Mouse (Mus musculus) B cell, adult 67 days (primary cell): ENCODE results near the gene Serinc3. TPM values are rescaled to one million over a fixed set of nuclear protein-coding genes. Genes with fewer than 3 reads are reported as not detected.

Source experiments
- total RNA-seq, 2 experiments: library from RNA; stranded (reverse); gene quantifications; 4 replicates each; pipeline ENCODE4 v1.2.4; 2023

Serinc3 gene
- 1,000 to 10,000 TPM; 1,513 to 1,692 TPM for total RNA-seq

DNA sequence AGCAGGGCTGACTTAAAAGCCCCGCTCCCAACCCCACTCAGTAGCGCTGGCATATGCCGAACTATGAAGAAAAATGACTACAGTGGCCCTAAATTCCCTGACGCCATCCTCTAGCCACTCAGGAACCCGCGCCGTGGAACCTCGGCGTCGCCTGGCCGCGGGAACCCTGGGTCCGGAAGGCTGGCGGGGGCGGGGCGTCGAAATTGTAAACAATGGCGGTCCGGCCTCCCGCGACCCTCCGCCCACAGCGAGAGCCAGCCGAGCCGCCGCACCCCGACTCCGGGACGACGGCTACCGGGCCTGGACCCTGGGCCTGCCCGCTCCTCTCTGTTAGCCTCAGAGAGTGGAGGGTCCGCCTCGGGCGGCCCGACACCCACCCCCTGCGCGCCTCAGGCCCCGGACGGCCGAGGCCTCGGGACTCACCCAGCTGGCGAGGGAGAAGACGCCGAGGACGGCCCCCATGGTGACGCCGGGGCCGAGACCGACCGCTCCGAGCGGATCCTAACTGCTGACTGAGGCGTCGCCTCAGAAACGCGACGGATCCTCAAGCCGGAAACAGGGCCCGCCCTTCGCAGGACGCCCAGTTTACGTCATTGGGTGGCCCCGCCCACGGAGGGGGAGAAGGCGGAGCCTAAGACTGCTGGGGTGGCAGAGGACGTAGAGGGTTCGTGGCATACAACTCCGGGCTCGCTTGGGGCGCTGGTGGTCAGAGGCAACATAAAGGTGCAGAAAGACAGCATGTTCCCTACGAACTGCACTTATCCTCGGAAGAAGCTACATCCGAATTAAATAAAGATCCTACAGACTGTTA lies at the start of gene Serinc3:
Serinc3 (minus strand) TSS at position 557 of the 811 bp plus-strand sequence.

DNA sequence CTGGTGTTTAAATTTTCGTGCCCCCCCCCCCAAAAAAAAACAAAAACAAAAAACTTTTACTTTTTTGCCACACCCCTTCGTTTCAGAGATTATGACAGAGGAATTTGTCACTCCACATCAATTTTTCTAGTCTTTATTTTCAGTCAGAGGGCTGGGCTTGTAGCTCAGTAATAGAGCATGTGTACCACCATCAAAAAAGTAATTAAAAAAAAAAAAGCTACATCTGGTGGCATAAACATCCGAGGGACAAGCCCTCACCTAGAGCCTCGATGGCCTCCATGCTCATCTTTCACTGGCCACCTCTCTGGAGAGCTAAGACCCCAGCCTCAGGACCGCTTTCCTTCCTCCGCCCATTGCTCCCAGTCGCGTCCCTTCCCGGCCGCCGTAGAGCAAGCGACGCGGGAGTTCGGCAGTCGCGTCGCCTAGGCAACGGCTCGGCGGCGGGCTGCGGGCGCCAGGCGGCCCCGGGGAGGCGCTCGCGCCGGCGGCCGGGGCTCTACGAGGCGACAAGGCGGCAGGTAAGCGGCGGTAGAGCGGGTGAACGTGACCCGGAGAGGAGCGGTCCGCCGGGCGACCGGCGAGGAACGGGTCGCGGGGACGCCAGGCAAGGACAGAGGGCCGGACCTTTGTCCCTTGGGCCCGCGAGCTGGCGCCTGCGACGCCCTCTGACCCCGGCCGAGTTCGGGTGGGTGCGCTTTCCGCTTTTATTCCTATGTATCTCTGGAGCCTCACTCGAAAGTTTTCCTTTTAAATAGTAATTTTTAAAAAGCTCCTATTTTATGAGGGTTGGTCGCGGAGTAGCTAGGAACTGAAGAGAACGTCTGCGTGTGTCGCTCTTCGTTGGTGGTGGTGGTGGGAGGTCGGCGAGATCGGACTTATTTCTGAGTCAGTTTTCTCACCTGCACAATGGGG lies 13.3 kb upstream of the Serinc3 start, which contains the start of gene Pkig:
Pkig (plus strand) TSS at position 412 of the 912 bp plus-strand sequence.

DNA sequence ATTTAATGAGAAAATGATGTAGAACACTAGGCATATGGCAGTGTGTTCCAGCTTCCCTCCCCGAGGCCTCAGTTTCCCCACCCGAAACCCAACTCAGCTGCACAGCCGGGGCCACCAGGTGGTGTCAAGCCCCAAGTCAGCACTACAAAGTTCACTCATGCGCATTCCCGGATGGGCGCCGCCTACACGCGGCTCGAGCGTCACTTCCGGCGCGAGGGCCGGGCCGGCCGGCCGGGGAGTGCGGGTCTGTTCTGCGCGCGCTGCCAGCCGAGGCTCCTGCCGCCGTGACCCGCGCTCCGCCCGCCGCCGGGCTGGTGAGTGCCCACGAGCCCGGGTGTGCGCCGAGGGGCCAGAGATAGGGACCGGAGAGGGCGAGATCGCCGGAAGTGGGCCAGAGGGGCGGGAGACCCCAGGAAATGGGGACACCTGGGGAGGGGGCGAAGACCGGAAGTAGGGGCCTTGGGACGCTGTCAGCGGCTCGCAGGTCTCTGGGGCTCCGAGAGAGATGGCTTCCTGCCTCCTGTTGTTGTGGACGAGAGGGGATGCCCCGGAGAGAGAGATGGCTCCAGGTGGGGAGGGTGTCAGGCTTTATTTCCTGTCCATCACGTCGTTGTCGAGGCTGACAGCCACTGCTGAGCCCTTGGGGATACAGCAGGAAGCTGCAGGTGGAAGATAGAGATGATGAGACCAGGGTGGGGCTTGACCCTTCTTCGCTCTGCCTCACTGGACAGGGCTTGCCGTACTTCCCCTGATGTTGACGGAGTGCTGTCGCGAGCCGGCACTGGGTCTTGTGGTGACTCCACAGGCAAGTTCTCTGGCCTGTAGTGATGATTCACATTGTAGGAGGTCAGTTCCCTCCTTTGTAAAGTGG lies 42.6 kb downstream of the Serinc3 start, which contains the start of gene Ttpal:
Ttpal (plus strand) TSS at position 214 of the 871 bp plus-strand sequence.

Other genes starting within 250 kb of the Serinc3 start
- not detected for gene Jph2, start 247.1 kb downstream of the Serinc3 start, total RNA-seq
- gene Oser1, start 220.4 kb downstream of the Serinc3 start, total RNA-seq = 100 to 1,000 TPM; 117 to 132 TPM
- not detected for gene Gdap1l1, start 206.7 kb downstream of the Serinc3 start, total RNA-seq
- gene Fitm2, start 172.5 kb downstream of the Serinc3 start, total RNA-seq = 1 to 10 TPM; 4.9 to 5.5 TPM
- not detected for gene R3hdml, start 152.8 kb downstream of the Serinc3 start, total RNA-seq
- not detected for gene Hnf4a, start 138.3 kb downstream of the Serinc3 start, total RNA-seq
- 100 to 1,000 TPM; 201 to 213 TPM for gene Ttpal, start 42.8 kb downstream of the Serinc3 start, total RNA-seq
- 100 to 1,000 TPM; 251 to 253 TPM for gene Pkig, start 13.3 kb upstream of the Serinc3 start, total RNA-seq
- 1 to 10 TPM; 2.2 to 3.7 TPM for gene Ada, start 105.1 kb upstream of the Serinc3 start, total RNA-seq
- not detected for gene Ccn5, start 175.7 kb upstream of the Serinc3 start, total RNA-seq
- not detected for gene Kcnk15, start 208.5 kb upstream of the Serinc3 start, total RNA-seq